Mouse (Mus musculus): Measurements from ENCODE around the gene Nrxn3. TPM values are rescaled to one million over a fixed set of nuclear protein-coding genes. Genes with fewer than 3 reads are reported as not detected.

The Nrxn3 gene
- polyA plus RNA-seq, 1 experiment from 2014 or later, result 79.7 TPM

- Histone ChIP-seq H3K27ac (no peak overlapping the region), H3K9ac (no peak overlapping the region), H3K4me3 (no peak overlapping the region), H3K36me3 (ENCODE audit: poor library complexity, severe bottlenecking) (no peaks in the 10 kb centered on the region), H3K9me3 (replicated peaks) (no peaks in the 10 kb centered on the region), H3K27me3 (no peaks in the 10 kb centered on the region), H3K4me2 (no peak overlapping the region), H3K4me1 (no peaks in the 10 kb centered on the region)
- 68% methylated on average over 4 of the region's 4 CpGs for WGBS
- ATAC-seq, result no peak
Observed at GRCm38 (mm10) chr12:88738616-88739015, 15.9 kb downstream of the Nrxn3 start.

GRCm38 (mm10) chr12:88746788-88747187, 24.1 kb downstream of the Nrxn3 start:
- Histone ChIP-seq H3K4me1 (no peaks in the 10 kb centered on the region), H3K36me3 (ENCODE audit: poor library complexity, severe bottlenecking) (no peaks in the 10 kb centered on the region), H3K4me3 (no peak overlapping the region), H3K27me3 (no peaks in the 10 kb centered on the region), H3K4me2 (no peak overlapping the region), H3K27ac (no peak overlapping the region), H3K9me3 (replicated peaks) (no peaks in the 10 kb centered on the region), H3K9ac (no peak overlapping the region)
- no peak for ATAC-seq
- 74% methylated on average over 5 of the region's 5 CpGs for WGBS

- 39% methylated on average over 2 of the region's 2 CpGs for WGBS
- H3K4me1 ChIP-seq, result peaks cover 4% of the 10 kb centered on the region; the same call in 1 of the 2 replicates
- no peak overlapping the region for H3K27ac ChIP-seq
- H3K9me3 ChIP-seq (replicated peaks), result no peaks in the 10 kb centered on the region
- H3K27me3 ChIP-seq, result no peaks in the 10 kb centered on the region
- ATAC-seq, result no peak
- H3K4me3 ChIP-seq, result no peak overlapping the region
- no peaks in the 10 kb centered on the region for H3K36me3 ChIP-seq (ENCODE audit: poor library complexity, severe bottlenecking)
- no peak overlapping the region for H3K4me2 ChIP-seq
- no peak overlapping the region for H3K9ac ChIP-seq
Observed at GRCm38 (mm10) chr12:88764791-88765190, 42.1 kb downstream of the Nrxn3 start.

GRCm38 (mm10) chr12:88774666-88775065, 52.0 kb downstream of the Nrxn3 start:
- H3K27ac ChIP-seq, result no peak overlapping the region
- H3K27me3 ChIP-seq, result no peaks in the 10 kb centered on the region
- no peak for ATAC-seq
- H3K4me3 ChIP-seq, result no peak overlapping the region
- no peak overlapping the region for H3K9ac ChIP-seq
- no peaks in the 10 kb centered on the region for H3K36me3 ChIP-seq (ENCODE audit: poor library complexity, severe bottlenecking)
- 93% methylated on average over 2 of the region's 2 CpGs for WGBS
- no peaks in the 10 kb centered on the region for H3K9me3 ChIP-seq (replicated peaks)
- H3K4me1 ChIP-seq, result no peaks in the 10 kb centered on the region
- H3K4me2 ChIP-seq, result no peak overlapping the region

- peaks cover 2% of the 10 kb centered on the region; the same call in 1 of the 2 replicates for H3K4me1 ChIP-seq
- no peak overlapping the region for H3K4me2 ChIP-seq
- no peak overlapping the region for H3K27ac ChIP-seq
- no peak for ATAC-seq
- H3K9me3 ChIP-seq (replicated peaks), result no peaks in the 10 kb centered on the region
- no peaks in the 10 kb centered on the region for H3K27me3 ChIP-seq
- WGBS, result 82% methylated on average over 1 of the region's 1 CpGs
- no peak overlapping the region for H3K9ac ChIP-seq
- no peak overlapping the region for H3K4me3 ChIP-seq
- no peaks in the 10 kb centered on the region for H3K36me3 ChIP-seq (ENCODE audit: poor library complexity, severe bottlenecking)
Observed at GRCm38 (mm10) chr12:88778036-88778435, 55.4 kb downstream of the Nrxn3 start.

- Histone ChIP-seq H3K4me2 (peak overlapping the region; percentile 27), H3K36me3 (ENCODE audit: poor library complexity, severe bottlenecking) (no peaks in the 10 kb centered on the region), H3K4me1 (peaks cover 23% of the 10 kb centered on the region), H3K9me3 (replicated peaks) (no peaks in the 10 kb centered on the region), H3K27me3 (no peaks in the 10 kb centered on the region), H3K27ac (peak overlapping the region; percentile 91), H3K9ac (0 out of 2 replicates have a peak overlapping the region, but pooled peaks have one; percentile 26), H3K4me3 (no peak overlapping the region)
- ATAC-seq, result peak; percentile 93
- WGBS, result 19% methylated on average over 10 of the region's 10 CpGs
Observed at GRCm38 (mm10) chr12:88784199-88785147, 61.8 kb downstream of the Nrxn3 start.

GRCm38 (mm10) chr12:88793314-88793713, 70.6 kb downstream of the Nrxn3 start:
- no peaks in the 10 kb centered on the region for H3K4me1 ChIP-seq

GRCm38 (mm10) chr12:88800990-88801655, 78.4 kb downstream of the Nrxn3 start:
- Histone ChIP-seq H3K4me1 (peaks cover 36% of the 10 kb centered on the region), H3K9ac (peak overlapping the region; percentile 26; the same call in 1 of the 2 replicates)
- WGBS, result 2% methylated on average over 6 of the region's 6 CpGs

More at GRCm38 (mm10) chr12:88793314-88793713, 70.6 kb downstream of the Nrxn3 start:
- peaks cover 19% of the 10 kb centered on the region for H3K36me3 ChIP-seq (ENCODE audit: poor library complexity, severe bottlenecking)
- 56% methylated on average over 1 of the region's 1 CpGs for WGBS
- H3K27ac ChIP-seq, result no peak overlapping the region
- H3K9ac ChIP-seq, result no peak overlapping the region
- no peak overlapping the region for H3K4me3 ChIP-seq
- H3K27me3 ChIP-seq, result no peaks in the 10 kb centered on the region
- H3K9me3 ChIP-seq (replicated peaks), result no peaks in the 10 kb centered on the region
- H3K4me2 ChIP-seq, result no peak overlapping the region
- ATAC-seq, result no peak

GRCm38 (mm10) chr12:88801656-88802007, 79.0 kb downstream of the Nrxn3 start:
- Histone ChIP-seq H3K4me1 (peaks cover 36% of the 10 kb centered on the region), H3K27me3 (no peaks in the 10 kb centered on the region; the same call in 1 of the 2 replicates), H3K36me3 (ENCODE audit: poor library complexity, severe bottlenecking) (no peaks in the 10 kb centered on the region), H3K4me2 (peak overlapping the region; percentile 40; the same call in 1 of the 2 replicates), H3K9me3 (replicated peaks) (no peaks in the 10 kb centered on the region), H3K4me3 (no peak overlapping the region), H3K9ac (no peak overlapping the region), H3K27ac (peak overlapping the region; percentile 92)
- ATAC-seq, result no peak
- 0% methylated on average over 1 of the region's 1 CpGs for WGBS

More at GRCm38 (mm10) chr12:88800990-88801655, 78.4 kb downstream of the Nrxn3 start:
- Histone ChIP-seq H3K27me3 (no peaks in the 10 kb centered on the region; the same call in 1 of the 2 replicates), H3K27ac (peak overlapping the region; percentile 92), H3K9me3 (replicated peaks) (no peaks in the 10 kb centered on the region), H3K4me2 (peak overlapping the region; percentile 40), H3K4me3 (no peak overlapping the region; the same call in 1 of the 2 replicates), H3K36me3 (ENCODE audit: poor library complexity, severe bottlenecking) (peaks cover 2% of the 10 kb centered on the region; the same call in 1 of the 2 replicates)
- peak; percentile 95 for ATAC-seq

GRCm38 (mm10) chr12:88808947-88809346, 86.3 kb downstream of the Nrxn3 start:
- no peak overlapping the region for H3K4me3 ChIP-seq
- WGBS, result 89% methylated on average over 1 of the region's 1 CpGs
- ATAC-seq, result no peak
- peaks cover 5% of the 10 kb centered on the region; the same call in 1 of the 2 replicates for H3K4me1 ChIP-seq
- no peaks in the 10 kb centered on the region for H3K27me3 ChIP-seq
- H3K9me3 ChIP-seq (replicated peaks), result no peaks in the 10 kb centered on the region
- H3K36me3 ChIP-seq (ENCODE audit: poor library complexity, severe bottlenecking), result no peaks in the 10 kb centered on the region
- H3K4me2 ChIP-seq, result no peak overlapping the region
- H3K27ac ChIP-seq, result no peak overlapping the region
- H3K9ac ChIP-seq, result no peak overlapping the region

GRCm38 (mm10) chr12:88812173-88812572, 89.5 kb downstream of the Nrxn3 start:
- Histone ChIP-seq H3K27me3 (no peaks in the 10 kb centered on the region), H3K9ac (no peak overlapping the region), H3K4me2 (no peak overlapping the region), H3K4me3 (no peak overlapping the region), H3K27ac (no peak overlapping the region), H3K9me3 (replicated peaks) (no peaks in the 10 kb centered on the region), H3K36me3 (ENCODE audit: poor library complexity, severe bottlenecking) (no peaks in the 10 kb centered on the region), H3K4me1 (peaks cover 5% of the 10 kb centered on the region; the same call in 1 of the 2 replicates)
- ATAC-seq, result peak; percentile 24; the same call in 1 of the 2 replicates
- WGBS, result 51% methylated on average over 5 of the region's 5 CpGs

- H3K4me1 ChIP-seq, result peaks cover 29% of the 10 kb centered on the region
- 91% methylated on average over 5 of the region's 5 CpGs for WGBS
Observed at GRCm38 (mm10) chr12:88816865-88817264, 94.2 kb downstream of the Nrxn3 start.

More at GRCm38 (mm10) chr12:88816865-88817264, 94.2 kb downstream of the Nrxn3 start:
- ATAC-seq, result no peak
- Histone ChIP-seq H3K27ac (no peak overlapping the region), H3K9me3 (replicated peaks) (no peaks in the 10 kb centered on the region), H3K4me2 (no peak overlapping the region), H3K9ac (no peak overlapping the region), H3K36me3 (ENCODE audit: poor library complexity, severe bottlenecking) (no peaks in the 10 kb centered on the region), H3K27me3 (no peaks in the 10 kb centered on the region), H3K4me3 (no peak overlapping the region)
